Mouse (Mus musculus) brain, adult 2 months (tissue): Measurements from ENCODE around the gene Arhgap18.
A peak's percentile ranks its signal among the peaks of the same experiment; 100 is the strongest.

Experiments
- DNase-seq: peaks from one replicate; pipeline ENCODE4 v3.0.0; 2011; ENCODE audit warnings: low read depth, low spot score

Gene Arhgap18

GRCm38 (mm10) chr10:26752929-26753567 is at the start of gene Arhgap18:
Arhgap18 (plus strand) TSS chr10:26753421.
- peak; percentile 37 for DNase-seq

- no peak for DNase-seq
Observed at GRCm38 (mm10) chr10:26710458-26711011, 42.7 kb upstream of the Arhgap18 start.

GRCm38 (mm10) chr10:26711068-26711467 is 42.2 kb upstream of the Arhgap18 start:
- peak; percentile 66 for DNase-seq

GRCm38 (mm10) chr10:26713986-26714385 is 39.2 kb upstream of the Arhgap18 start:
- DNase-seq: no peak

GRCm38 (mm10) chr10:26724704-26725103 is 28.5 kb upstream of the Arhgap18 start:
- DNase-seq: no peak

- DNase-seq: no peak
Observed at GRCm38 (mm10) chr10:26725255-26725654, 28.0 kb upstream of the Arhgap18 start.

- DNase-seq: no peak
Observed at GRCm38 (mm10) chr10:26750827-26751226, 2.4 kb upstream of the Arhgap18 start.

GRCm38 (mm10) chr10:26752064-26752928 is 925 bp upstream of the Arhgap18 start:
- DNase-seq: peak; percentile 80

GRCm38 (mm10) chr10:26754006-26754405 is 785 bp downstream of the Arhgap18 start:
- DNase-seq: no peak

GRCm38 (mm10) chr10:26757231-26757630 is 4.0 kb downstream of the Arhgap18 start:
- DNase-seq: no peak

- DNase-seq: no peak
Observed at GRCm38 (mm10) chr10:26759469-26759868, 6.2 kb downstream of the Arhgap18 start.

GRCm38 (mm10) chr10:26761103-26761502 is 7.9 kb downstream of the Arhgap18 start:
- DNase-seq: no peak

- DNase-seq: no peak
Observed at GRCm38 (mm10) chr10:26761991-26762903, 9.0 kb downstream of the Arhgap18 start.

- no peak for DNase-seq
Observed at GRCm38 (mm10) chr10:26767196-26767595, 14.0 kb downstream of the Arhgap18 start.

GRCm38 (mm10) chr10:26768943-26769342 is 15.7 kb downstream of the Arhgap18 start:
- no peak for DNase-seq

- DNase-seq: no peak
Observed at GRCm38 (mm10) chr10:26770035-26770434, 16.8 kb downstream of the Arhgap18 start.

GRCm38 (mm10) chr10:26771938-26772623 is 18.9 kb downstream of the Arhgap18 start:
- peak; percentile 85 for DNase-seq

GRCm38 (mm10) chr10:26772624-26773540 is 19.7 kb downstream of the Arhgap18 start:
- peak; percentile 67 for DNase-seq

- no peak for DNase-seq
Observed at GRCm38 (mm10) chr10:26773541-26773940, 20.3 kb downstream of the Arhgap18 start.

GRCm38 (mm10) chr10:26774266-26774665 is 21.0 kb downstream of the Arhgap18 start:
- DNase-seq: no peak
